Mouse (Mus musculus): ENCODE data around the gene Trp53tg5.

Gene Trp53tg5

GRCm38 (mm10) chr2:164496331-164496730 is 22.8 kb upstream of the Trp53tg5 start:
- DNase-seq (ENCODE audit: low spot score): no peak

GRCm38 (mm10) chr2:164494126-164494525 is 20.6 kb upstream of the Trp53tg5 start:
- DNase-seq (ENCODE audit: low spot score): no peak

GRCm38 (mm10) chr2:164487812-164488211 is 14.3 kb upstream of the Trp53tg5 start:
- DNase-seq (ENCODE audit: low spot score): no peak

GRCm38 (mm10) chr2:164487115-164487527 is 13.6 kb upstream of the Trp53tg5 start:
- no peak for DNase-seq (ENCODE audit: low spot score)

GRCm38 (mm10) chr2:164486258-164487114 is 13.0 kb upstream of the Trp53tg5 start:
- DNase-seq (ENCODE audit: low spot score): peak; percentile 69

GRCm38 (mm10) chr2:164485681-164486257 is 12.2 kb upstream of the Trp53tg5 start, which contains the start of gene Dbndd2:
Gene Dbndd2 (plus strand): TSS chr2:164486106.
- peak; percentile 53 for DNase-seq (ENCODE audit: low spot score)

- DNase-seq (ENCODE audit: low spot score): no peak
Observed at GRCm38 (mm10) chr2:164470254-164470653, 3.3 kb downstream of the Trp53tg5 start.

GRCm38 (mm10) chr2:164466787-164467186 is 6.7 kb downstream of the Trp53tg5 start:
- no peak for DNase-seq (ENCODE audit: low spot score)

- no peak for DNase-seq (ENCODE audit: low spot score)
Observed at GRCm38 (mm10) chr2:164465161-164465560, 8.4 kb downstream of the Trp53tg5 start.

GRCm38 (mm10) chr2:164460745-164461551 is 12.6 kb downstream of the Trp53tg5 start, which contains the start of gene Gm20458:
Gene Gm20458 (plus strand): TSS chr2:164460967.
- DNase-seq (ENCODE audit: low spot score): peak; percentile 95

- no peak for DNase-seq (ENCODE audit: low spot score)
Observed at GRCm38 (mm10) chr2:164458535-164458934, 15.0 kb downstream of the Trp53tg5 start.

GRCm38 (mm10) chr2:164457942-164458341 is 15.6 kb downstream of the Trp53tg5 start:
- DNase-seq (ENCODE audit: low spot score): no peak

- no peak for DNase-seq (ENCODE audit: low spot score)
Observed at GRCm38 (mm10) chr2:164456864-164457300, 16.6 kb downstream of the Trp53tg5 start, which contains the start of gene Sys1. Gene Sys1 (plus strand): TSS chr2:164456964.

GRCm38 (mm10) chr2:164456413-164456812 is 17.1 kb downstream of the Trp53tg5 start:
- no peak for DNase-seq (ENCODE audit: low spot score)

GRCm38 (mm10) chr2:164455421-164456190 is 17.9 kb downstream of the Trp53tg5 start:
- DNase-seq (ENCODE audit: low spot score): peak; percentile 30

GRCm38 (mm10) chr2:164454846-164455245 is 18.7 kb downstream of the Trp53tg5 start:
- peak; percentile 68 for DNase-seq (ENCODE audit: low spot score)

GRCm38 (mm10) chr2:164453887-164454500 is 19.5 kb downstream of the Trp53tg5 start:
- no peak for DNase-seq (ENCODE audit: low spot score)

- no peak for DNase-seq (ENCODE audit: low spot score)
Observed at GRCm38 (mm10) chr2:164453047-164453757, 20.3 kb downstream of the Trp53tg5 start.

- DNase-seq (ENCODE audit: low spot score): no peak
Observed at GRCm38 (mm10) chr2:164452000-164452676, 21.4 kb downstream of the Trp53tg5 start.
